Comparison of ENCODE assay signal across 15 mouse cellular contexts in genomic region chr6:137870667-137871066, GRCm38 (mm10).
A peak's percentile ranks its signal among the peaks of the same experiment; 100 is the strongest.
DNase-seq lines count a peak whose midpoint lies in the region; ATAC-seq and TF ChIP-seq lines count a peak whose summit lies in the region.
"Had no signal": no experiment of that assay in that cellular context is flagged by ENCODE, and none has a peak within 500 bp of the region (broad histone marks: within the 10 kb centered on the region; RNA-seq: fewer than 3 reads in every experiment).

No protein-coding gene starts in this region.

- TF ChIP-seq CTCF in gastrocnemius, adult 2 months (IDR thresholded peaks at IDR 0.05) = no peak

- H3K9me3 ChIP-seq in hindbrain, embryonic 14.5 days (ENCODE audit: control insufficient read depth, low read length) = no peaks in the 10 kb centered on the region; the same call in 1 of the 2 replicates
- peaks cover 4% of the 10 kb centered on the region; the same call in 1 of the 2 replicates for H3K9me3 ChIP-seq in hindbrain, embryonic 16.5 days (ENCODE audit: control insufficient read depth, low read length)
- H3K9me3 ChIP-seq: limb, embryonic 13.5 days had no signal

- no peak overlapping the region for H3K27ac ChIP-seq in hindbrain, embryonic 14.5 days
- H3K27ac ChIP-seq in hindbrain, embryonic 16.5 days (ENCODE audit: low read depth, low read length) = no peak overlapping the region
- no peak overlapping the region for H3K27ac ChIP-seq in gastrocnemius, adult 2 months
- H3K27ac ChIP-seq: limb, embryonic 13.5 days; macrophage had no signal

- H3K36me3 ChIP-seq in hindbrain, embryonic 14.5 days (replicated peaks; ENCODE audit: control insufficient read depth, insufficient read depth) = no peaks in the 10 kb centered on the region
- no peaks in the 10 kb centered on the region for H3K36me3 ChIP-seq in hindbrain, embryonic 16.5 days (ENCODE audit: control insufficient read depth, insufficient read depth, low read length)
- H3K36me3 ChIP-seq: limb, embryonic 13.5 days had no signal

- H3K4me2 ChIP-seq in hindbrain, embryonic 14.5 days (replicated peaks) = no peak overlapping the region
- no peak overlapping the region for H3K4me2 ChIP-seq in hindbrain, embryonic 16.5 days (ENCODE audit: low read length)
- H3K4me2 ChIP-seq: limb, embryonic 13.5 days had no signal

- H3K4me3 ChIP-seq in hindbrain, embryonic 14.5 days (replicated peaks; ENCODE audit: low read length) = no peak overlapping the region
- no peak overlapping the region for H3K4me3 ChIP-seq in hindbrain, embryonic 16.5 days (ENCODE audit: low read length)
- H3K4me3 ChIP-seq in gastrocnemius, adult 2 months = no peak overlapping the region
- H3K4me3 ChIP-seq: erythroblast, embryonic 14.5 days; limb, embryonic 13.5 days had no signal

- no peaks in the 10 kb centered on the region for H3K27me3 ChIP-seq in hindbrain, embryonic 14.5 days (ENCODE audit: control insufficient read depth, insufficient read depth, low read length)
- no peaks in the 10 kb centered on the region for H3K27me3 ChIP-seq in hindbrain, embryonic 16.5 days (replicated peaks; ENCODE audit: control insufficient read depth, insufficient read depth, low read length)
- H3K27me3 ChIP-seq: limb, embryonic 13.5 days had no signal

- peak; percentile 23 for DNase-seq in hindbrain, embryonic 14.5 days (ENCODE audit: low spot score)
- DNase-seq in layer of hippocampus, postnatal 10 days (ENCODE audit: low spot score in 2 of 2) = peak; percentile 16 to 39
- DNase-seq in right cerebral cortex, postnatal 25 days = peak; percentile 38
- DNase-seq in gastrocnemius, adult 2 months = no peak
- no peak for DNase-seq in kidney, postnatal 14 days
- no peak for DNase-seq in gastrocnemius, postnatal 10 days
- DNase-seq: adrenal gland, postnatal 36 days; cerebellum, adult 18-20 months; liver, postnatal 0 days had no signal

- no peak overlapping the region for H3K9ac ChIP-seq in hindbrain, embryonic 14.5 days
- H3K9ac ChIP-seq in hindbrain, embryonic 16.5 days (ENCODE audit: low read depth, low read length) = no peak overlapping the region
- H3K9ac ChIP-seq: limb, embryonic 13.5 days; liver, postnatal 0 days had no signal

- no peak for ATAC-seq in hindbrain, embryonic 14.5 days (ENCODE audit: low FRiP score)
- ATAC-seq in hindbrain, embryonic 16.5 days = no peak
- peak; percentile 95 for ATAC-seq in frontal cortex, adult (ENCODE audit: low TSS enrichment)
- ATAC-seq: liver, postnatal 0 days; midbrain, embryonic 16.5 days had no signal

- WGBS in hindbrain, embryonic 14.5 days = 86% methylated on average over 6 of the region's 6 CpGs
- WGBS in hindbrain, embryonic 16.5 days = 75% methylated on average over 5 of the region's 6 CpGs

- H3K4me1 ChIP-seq in hindbrain, embryonic 14.5 days (replicated peaks; ENCODE audit: control insufficient read depth, insufficient read depth, low read length) = no peaks in the 10 kb centered on the region
- H3K4me1 ChIP-seq in hindbrain, embryonic 16.5 days (ENCODE audit: control insufficient read depth, insufficient read depth, low read depth, low read length) = no peaks in the 10 kb centered on the region
- H3K4me1 ChIP-seq: limb, embryonic 13.5 days had no signal

- intact Hi-C loops in gastrocnemius, adult 2 months (cut with DNase I) = loop anchor here (5.0 kb wide), 2 partner anchors 182 to 282 kb away; no protein-coding TSS in a partner anchor

Comparison
In these comparisons a context has a peak if more than half of its experiments do, and no peak if none do; other contexts are left out.
1. DNase-seq: peak in hindbrain, embryonic 14.5 days (single experiment), layer of hippocampus, postnatal 10 days (2 of 2) and right cerebral cortex, postnatal 25 days (single experiment); none in gastrocnemius, adult 2 months (single experiment), kidney, postnatal 14 days (single experiment) and gastrocnemius, postnatal 10 days (single experiment).